Mouse (Mus musculus): ENCODE measurements around the gene Adap2. TPM values are rescaled to one million over a fixed set of nuclear protein-coding genes. Genes with fewer than 3 reads are reported as not detected.

The Adap2 gene
- polyA plus RNA-seq, 1 experiment, result not detected

GRCm38 (mm10) chr11:80155541-80155940 is 1.6 kb downstream of the Adap2 start:
- H3K27ac ChIP-seq (ENCODE audit: insufficient read depth, low read length), result no peak overlapping the region
- peaks cover 6% of the 10 kb centered on the region; the same call in 1 of the 2 replicates for H3K4me1 ChIP-seq (ENCODE audit: control insufficient read depth, insufficient read depth, low read length)
- H3K4me3 ChIP-seq (ENCODE audit: insufficient read depth, low read length), result no peak overlapping the region
- no peak for TF ChIP-seq CTCF (IDR thresholded peaks at IDR 0.05; ENCODE audit: borderline replicate concordance, insufficient read depth, low read length)
- TF ChIP-seq POLR2A (IDR thresholded peaks at IDR 0.05; ENCODE audit: low read depth, low read length), result no peak

- H3K4me1 ChIP-seq (ENCODE audit: control insufficient read depth, insufficient read depth, low read length), result peaks cover 6% of the 10 kb centered on the region; the same call in 1 of the 2 replicates
- TF ChIP-seq POLR2A (IDR thresholded peaks at IDR 0.05; ENCODE audit: low read depth, low read length) (no peak), CTCF (IDR thresholded peaks at IDR 0.05; ENCODE audit: borderline replicate concordance, insufficient read depth, low read length) (no peak)
- H3K4me3 ChIP-seq (ENCODE audit: insufficient read depth, low read length), result no peak overlapping the region
Observed at GRCm38 (mm10) chr11:80155961-80156360, 2.1 kb downstream of the Adap2 start.

GRCm38 (mm10) chr11:80156841-80157240 is 2.9 kb downstream of the Adap2 start:
- H3K4me1 ChIP-seq (ENCODE audit: control insufficient read depth, insufficient read depth, low read length), result peaks cover 6% of the 10 kb centered on the region; the same call in 1 of the 2 replicates
- no peak for TF ChIP-seq CTCF (IDR thresholded peaks at IDR 0.05; ENCODE audit: borderline replicate concordance, insufficient read depth, low read length)
- no peak for TF ChIP-seq POLR2A (IDR thresholded peaks at IDR 0.05; ENCODE audit: low read depth, low read length)
- no peak overlapping the region for H3K4me3 ChIP-seq (ENCODE audit: insufficient read depth, low read length)
- no peak overlapping the region for H3K27ac ChIP-seq (ENCODE audit: insufficient read depth, low read length)

More at GRCm38 (mm10) chr11:80155961-80156360, 2.1 kb downstream of the Adap2 start:
- H3K27ac ChIP-seq (ENCODE audit: insufficient read depth, low read length), result no peak overlapping the region

- no peak overlapping the region for H3K4me3 ChIP-seq (ENCODE audit: insufficient read depth, low read length)
- H3K4me1 ChIP-seq (ENCODE audit: control insufficient read depth, insufficient read depth, low read length), result no peaks in the 10 kb centered on the region
- no peak for TF ChIP-seq POLR2A (IDR thresholded peaks at IDR 0.05; ENCODE audit: low read depth, low read length)
- no peak for TF ChIP-seq CTCF (IDR thresholded peaks at IDR 0.05; ENCODE audit: borderline replicate concordance, insufficient read depth, low read length)
- no peak overlapping the region for H3K27ac ChIP-seq (ENCODE audit: insufficient read depth, low read length)
Observed at GRCm38 (mm10) chr11:80159018-80159417, 5.1 kb downstream of the Adap2 start.

GRCm38 (mm10) chr11:80161041-80161440 is 7.1 kb downstream of the Adap2 start:
- TF ChIP-seq CTCF (IDR thresholded peaks at IDR 0.05; ENCODE audit: borderline replicate concordance, insufficient read depth, low read length) (no peak), POLR2A (IDR thresholded peaks at IDR 0.05; ENCODE audit: low read depth, low read length) (no peak)
- Histone ChIP-seq H3K27ac (ENCODE audit: insufficient read depth, low read length) (no peak overlapping the region), H3K4me1 (ENCODE audit: control insufficient read depth, insufficient read depth, low read length) (no peaks in the 10 kb centered on the region), H3K4me3 (ENCODE audit: insufficient read depth, low read length) (no peak overlapping the region)

- H3K4me1 ChIP-seq (ENCODE audit: control insufficient read depth, insufficient read depth, low read length), result no peaks in the 10 kb centered on the region
- TF ChIP-seq CTCF (IDR thresholded peaks at IDR 0.05; ENCODE audit: borderline replicate concordance, insufficient read depth, low read length) (no peak), POLR2A (IDR thresholded peaks at IDR 0.05; ENCODE audit: low read depth, low read length) (no peak)
- H3K27ac ChIP-seq (ENCODE audit: insufficient read depth, low read length), result no peak overlapping the region
- H3K4me3 ChIP-seq (ENCODE audit: insufficient read depth, low read length), result no peak overlapping the region
Observed at GRCm38 (mm10) chr11:80163362-80164116, 9.6 kb downstream of the Adap2 start.

- Histone ChIP-seq H3K27ac (ENCODE audit: insufficient read depth, low read length) (no peak overlapping the region), H3K4me3 (ENCODE audit: insufficient read depth, low read length) (no peak overlapping the region), H3K4me1 (ENCODE audit: control insufficient read depth, insufficient read depth, low read length) (no peaks in the 10 kb centered on the region)
- TF ChIP-seq POLR2A (IDR thresholded peaks at IDR 0.05; ENCODE audit: low read depth, low read length), result no peak
- no peak for TF ChIP-seq CTCF (IDR thresholded peaks at IDR 0.05; ENCODE audit: borderline replicate concordance, insufficient read depth, low read length)
Observed at GRCm38 (mm10) chr11:80164224-80164623, 10.3 kb downstream of the Adap2 start.

- no peak overlapping the region for H3K4me3 ChIP-seq (ENCODE audit: insufficient read depth, low read length)
- H3K27ac ChIP-seq (ENCODE audit: insufficient read depth, low read length), result no peak overlapping the region
- TF ChIP-seq POLR2A (IDR thresholded peaks at IDR 0.05; ENCODE audit: low read depth, low read length), result no peak
- TF ChIP-seq CTCF (IDR thresholded peaks at IDR 0.05; ENCODE audit: borderline replicate concordance, insufficient read depth, low read length), result no peak
- H3K4me1 ChIP-seq (ENCODE audit: control insufficient read depth, insufficient read depth, low read length), result no peaks in the 10 kb centered on the region
Observed at GRCm38 (mm10) chr11:80168121-80168520, 14.2 kb downstream of the Adap2 start.

GRCm38 (mm10) chr11:80168611-80169249 is 14.8 kb downstream of the Adap2 start:
- TF ChIP-seq POLR2A (IDR thresholded peaks at IDR 0.05; ENCODE audit: low read depth, low read length) (no peak), CTCF (IDR thresholded peaks at IDR 0.05; ENCODE audit: borderline replicate concordance, insufficient read depth, low read length) (no peak)
- Histone ChIP-seq H3K4me1 (ENCODE audit: control insufficient read depth, insufficient read depth, low read length) (no peaks in the 10 kb centered on the region), H3K27ac (ENCODE audit: insufficient read depth, low read length) (no peak overlapping the region), H3K4me3 (ENCODE audit: insufficient read depth, low read length) (no peak overlapping the region)

- H3K4me3 ChIP-seq (ENCODE audit: insufficient read depth, low read length), result no peak overlapping the region
- no peak for TF ChIP-seq CTCF (IDR thresholded peaks at IDR 0.05; ENCODE audit: borderline replicate concordance, insufficient read depth, low read length)
- no peak for TF ChIP-seq POLR2A (IDR thresholded peaks at IDR 0.05; ENCODE audit: low read depth, low read length)
- H3K4me1 ChIP-seq (ENCODE audit: control insufficient read depth, insufficient read depth, low read length), result no peaks in the 10 kb centered on the region
- H3K27ac ChIP-seq (ENCODE audit: insufficient read depth, low read length), result no peak overlapping the region
Observed at GRCm38 (mm10) chr11:80169629-80170028, 15.7 kb downstream of the Adap2 start.
